Mouse (Mus musculus) CD4-positive, CD25-positive, alpha-beta regulatory T cell (primary cell): ENCODE measurements around the gene Sncb. TPM values are rescaled to one million over a fixed set of nuclear protein-coding genes. Genes with fewer than 3 reads are reported as not detected.

Experiments
- polyA plus RNA-seq: library from polyadenylated mRNA; unstranded; fragments of 100-300 nt; shearing (Covaris generic); gene quantifications from one replicate; pipeline ENCODE4 v1.2.1, GENCODE M21; 2017

The Sncb gene
- 0.35 TPM for polyA plus RNA-seq

DNA sequence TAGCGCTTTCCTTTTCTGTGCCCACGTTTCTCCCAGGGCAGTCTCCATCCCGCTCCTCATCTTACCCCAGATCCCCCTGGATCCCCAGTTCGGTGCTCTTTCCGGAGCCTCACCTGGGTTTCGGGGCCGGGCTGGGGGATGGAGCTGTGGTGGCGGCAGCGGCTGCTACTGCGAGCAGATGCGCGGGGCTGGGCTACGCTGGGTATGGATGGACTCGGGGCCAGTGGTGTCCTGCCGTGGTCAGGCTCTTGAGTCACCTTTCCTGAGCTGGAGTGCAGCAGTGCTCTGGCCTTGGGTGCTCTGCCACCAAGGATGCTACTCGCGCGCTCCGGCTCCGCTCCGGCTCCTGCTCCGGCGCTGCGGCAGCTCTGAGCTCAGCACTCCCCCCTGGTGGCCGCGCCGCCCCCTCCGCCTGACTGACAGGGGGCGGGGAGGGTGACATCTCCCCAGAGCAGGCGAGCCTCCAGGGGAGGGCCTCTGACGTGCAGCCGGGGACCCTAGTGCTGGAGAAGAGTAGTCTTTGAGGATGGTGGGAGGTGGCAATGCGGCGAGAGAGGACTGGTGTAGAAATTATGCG lies at the start of gene Sncb:
Sncb (minus strand) TSS at position 404 of the 577 bp plus-strand sequence.

DNA sequence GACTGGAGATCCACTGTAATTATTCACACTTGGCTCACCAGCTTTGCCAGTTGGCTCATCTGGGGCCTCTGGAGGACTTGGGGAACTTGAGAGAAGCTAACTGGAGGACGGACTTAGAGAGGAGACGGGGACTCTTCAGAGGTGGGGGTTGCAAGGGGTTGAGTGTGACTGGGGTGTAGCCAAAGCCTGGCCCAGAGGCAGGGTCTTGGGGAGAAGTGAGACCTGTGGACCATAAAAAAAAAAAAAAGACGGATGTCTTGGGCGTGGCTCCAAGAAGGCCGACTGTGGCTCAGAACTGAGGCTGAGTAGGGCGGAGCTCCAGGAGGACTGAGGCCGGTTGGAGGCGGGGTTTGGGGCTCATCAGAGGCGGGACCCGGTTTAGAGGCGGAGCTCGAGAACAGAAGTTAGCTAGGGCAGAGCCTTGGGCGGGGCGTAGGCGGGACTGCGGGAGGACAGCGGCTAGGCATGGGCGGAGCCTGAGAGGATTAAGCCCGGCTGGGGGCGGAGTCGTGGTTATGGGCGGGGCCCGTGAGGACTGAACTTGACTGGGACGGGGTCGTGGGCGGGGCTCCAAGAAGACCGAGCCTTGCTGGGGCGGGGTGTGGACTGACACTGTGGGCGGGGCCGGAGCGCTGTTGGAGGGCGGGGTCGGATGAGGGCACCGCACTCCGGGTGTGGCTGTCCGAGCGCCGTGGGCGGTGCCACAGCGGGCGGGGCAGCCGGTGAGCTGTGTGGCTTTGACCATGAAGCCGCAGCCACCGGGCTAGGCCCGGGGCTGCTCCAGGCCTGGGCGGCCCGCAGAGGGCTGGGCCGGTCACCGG lies 22.6 kb upstream of the Sncb start, which contains the start of gene Tspan17:
Tspan17 (plus strand) TSS at position 638 of the 821 bp plus-strand sequence.

DNA sequence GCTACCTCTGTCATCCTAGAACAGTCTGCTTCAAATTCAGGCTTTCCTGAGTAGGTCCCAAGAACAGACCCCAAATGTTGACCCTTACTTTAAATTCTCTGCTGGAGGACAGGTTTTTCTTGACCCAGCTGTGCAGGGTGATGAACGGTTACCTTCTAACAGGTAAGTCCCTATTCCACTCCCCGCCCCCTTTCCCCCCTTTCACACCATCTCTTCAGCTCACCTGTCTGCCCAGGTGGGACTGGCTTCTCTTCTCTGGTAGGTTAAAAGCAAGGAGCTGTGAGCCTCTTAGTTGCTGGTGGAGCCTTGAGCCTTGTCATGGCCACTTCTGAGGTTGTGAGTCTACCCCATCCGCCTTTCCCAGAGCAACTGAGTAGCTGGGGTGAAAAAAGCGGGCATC lies 17.3 kb upstream of the Sncb start, which contains the start of gene Eif4e1b:
Eif4e1b (plus strand) TSS at position 301 of the 400 bp plus-strand sequence.

DNA sequence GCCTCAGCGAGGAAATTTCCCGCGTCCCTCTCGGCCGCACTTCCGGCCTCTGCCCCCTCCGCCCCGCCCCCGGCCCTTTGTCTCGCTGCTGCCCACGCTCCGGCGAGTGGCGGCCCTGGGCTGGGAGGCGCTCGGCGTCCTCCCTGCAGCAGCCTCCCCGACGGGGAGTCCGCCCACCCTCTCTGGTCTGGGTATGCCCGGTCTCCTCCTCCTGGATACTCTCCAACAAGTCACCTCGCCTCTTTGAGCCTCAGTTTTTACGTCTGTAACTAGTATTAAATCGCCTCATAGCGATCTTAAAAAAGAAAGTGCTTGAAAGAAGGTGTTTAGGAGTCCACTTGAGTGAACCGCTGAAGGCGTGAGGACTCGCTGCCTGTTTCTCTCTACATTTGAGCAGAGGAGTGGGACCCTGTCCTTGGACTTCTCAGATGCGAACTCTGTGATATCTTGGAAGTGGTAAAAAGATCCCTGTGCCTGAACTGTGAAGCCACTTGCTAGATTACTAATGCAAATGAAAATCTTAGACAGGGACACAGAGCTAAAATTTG lies 16.5 kb downstream of the Sncb start, which contains the start of gene Gprin1:
Gprin1 (minus strand) TSS at position 11 of the 548 bp plus-strand sequence.

Other genes starting within 250 kb of the Sncb start
- gene 4833439L19Rik, start 201.2 kb downstream of the Sncb start, polyA plus RNA-seq: 71.0 TPM
- gene Arl10, start 191.6 kb downstream of the Sncb start, polyA plus RNA-seq: 10.0 TPM
- 56.9 TPM for gene Nop16, start 176.5 kb downstream of the Sncb start, polyA plus RNA-seq
- gene Higd2a, start 176.4 kb downstream of the Sncb start, polyA plus RNA-seq: 164 TPM
- gene Cltb, start 155.3 kb downstream of the Sncb start, polyA plus RNA-seq: 44.0 TPM
- 86.5 TPM for gene Faf2, start 144.8 kb downstream of the Sncb start, polyA plus RNA-seq
- 84.4 TPM for gene Rnf44, start 72.7 kb downstream of the Sncb start, polyA plus RNA-seq
- gene Cdhr2, start 65.1 kb downstream of the Sncb start, polyA plus RNA-seq: not detected
- gene Gprin1, start 16.7 kb downstream of the Sncb start, polyA plus RNA-seq: not detected
- gene Eif4e1b, start 17.4 kb upstream of the Sncb start, polyA plus RNA-seq: not detected
- gene Tspan17, start 22.8 kb upstream of the Sncb start, polyA plus RNA-seq: 4.2 TPM
- 1.1 TPM for gene Unc5a, start 182.8 kb upstream of the Sncb start, polyA plus RNA-seq